In genomic region chrX:105767177-105767764, GRCm38 (mm10) we compare ENCODE assay signal across 10 mouse cellular contexts. TPM values are rescaled to one million over a fixed set of nuclear protein-coding genes. Genes with fewer than 3 reads are reported as not detected.
DNase-seq lines count a peak whose midpoint lies in the region; TF ChIP-seq lines count a peak whose summit lies in the region.
"Had no signal": no experiment of that assay in that cellular context is flagged by ENCODE, and none has a peak within 500 bp of the region (broad histone marks: within the 10 kb centered on the region; RNA-seq: fewer than 3 reads in every experiment).

No protein-coding gene starts in this region.

- H3K79me2 ChIP-seq in MEL (ENCODE audit: control insufficient read depth, insufficient read depth, low read length, poor library complexity): no peaks in the 10 kb centered on the region

- intact Hi-C loops in gastrocnemius, adult 2 months (cut with DNase I): no loop called here

- no peak for TF ChIP-seq POLR2A in MEL (IDR thresholded peaks at IDR 0.05; ENCODE audit: control insufficient read depth in 1 of 2, insufficient read depth in 1 of 2, low read depth in 1 of 2, low read length in 2 of 2, poor library complexity in 1 of 2)

- no peak for TF ChIP-seq EP300 in MEL (IDR thresholded peaks at IDR 0.05; ENCODE audit: low read depth in 1 of 2, low read length in 2 of 2)

- no peaks in the 10 kb centered on the region for H3K4me1 ChIP-seq in MEL (ENCODE audit: control insufficient read depth in 1 of 2, insufficient read depth in 2 of 2, low read length in 2 of 2)

- no peak overlapping the region for H3K9ac ChIP-seq in MEL (ENCODE audit: control insufficient read depth, low read depth, low read length, poor library complexity, severe bottlenecking)

- H3K27me3 ChIP-seq in MEL (ENCODE audit: control insufficient read depth in 1 of 2, insufficient read depth in 2 of 2, low read length in 2 of 2): no peaks in the 10 kb centered on the region

- no peak overlapping the region for H3K4me3 ChIP-seq in gastrocnemius, adult 2 months
- no peak overlapping the region for H3K4me3 ChIP-seq in MEL (ENCODE audit: control insufficient read depth in 1 of 2, insufficient read depth in 1 of 2, low read depth in 2 of 2, low read length in 2 of 2)
- H3K4me3 ChIP-seq: left cerebral cortex, adult 2 months had no signal

- no peak overlapping the region for H3K27ac ChIP-seq in gastrocnemius, adult 2 months
- H3K27ac ChIP-seq in MEL (ENCODE audit: control insufficient read depth, low read depth, low read length): no peak overlapping the region
- H3K27ac ChIP-seq: left cerebral cortex, adult 2 months had no signal

- TF ChIP-seq CTCF in gastrocnemius, adult 2 months (IDR thresholded peaks at IDR 0.05): no peak
- TF ChIP-seq CTCF in MEL (IDR thresholded peaks at IDR 0.05 in 2 of 3, conservative IDR thresholded peaks at IDR 0.05 in 1 of 3; ENCODE audit: control insufficient read depth in 1 of 3, insufficient read depth in 1 of 3, low read depth in 2 of 3, low read length in 3 of 3, poor library complexity in 1 of 3, severe bottlenecking in 1 of 3): no peak

- TF ChIP-seq RAD21 in MEL (IDR thresholded peaks at IDR 0.05; ENCODE audit: low read depth, low read length): no peak

- no peaks in the 10 kb centered on the region for H3K9me3 ChIP-seq in MEL (replicated peaks; ENCODE audit: insufficient read depth, low read length)

- DNase-seq in gastrocnemius, adult 2 months: peak; percentile 54
- DNase-seq in gastrocnemius, adult 18-20 months (ENCODE audit: low spot score): no peak
- DNase-seq in 3134 (ENCODE audit: extremely low read depth, insufficient read length, low spot score) (peak; percentile 45), MEL (ENCODE audit: low read depth, low spot score) (peak; percentile 3)
- DNase-seq in gastrocnemius, postnatal 10 days: peak; percentile 31
- no peak for DNase-seq in thymus, postnatal 10 days (ENCODE audit: low spot score in 2 of 2)
- no peak for DNase-seq in right cerebral cortex, postnatal 36 days (ENCODE audit: low spot score in 2 of 2)
- DNase-seq in testis, postnatal 10 days (ENCODE audit: low spot score): no peak
- DNase-seq: spleen, adult 18-20 months had no signal

- no peaks in the 10 kb centered on the region for H3K36me3 ChIP-seq in MEL (ENCODE audit: control insufficient read depth in 1 of 2, insufficient read depth in 2 of 2, low read length in 2 of 2)

TF ChIP-seq in MEL, 35 proteins besides CTCF, POLR2A, EP300 and RAD21:
- TF ChIP-seq CHD1 (IDR thresholded peaks at IDR 0.05; ENCODE audit: low read depth, low read length) (no peak), MAFK (IDR thresholded peaks at IDR 0.05; ENCODE audit: borderline replicate concordance, low read depth, low read length) (no peak), JUND (IDR thresholded peaks at IDR 0.05; ENCODE audit: low read depth, low read length) (no peak), ZMIZ1 (IDR thresholded peaks at IDR 0.05; ENCODE audit: low read depth, low read length) (no peak), ZKSCAN1 (IDR thresholded peaks at IDR 0.05; ENCODE audit: low read depth, low read length) (no peak), ETS1 (IDR thresholded peaks at IDR 0.05; ENCODE audit: low read depth, low read length) (no peak)

RNA-seq across cellular contexts. Expression of gene Fgf16, which starts 3.2 kb away (rescaled TPM):
- under 1 TPM; 0.33 to 0.75 TPM for total RNA-seq in gastrocnemius, adult 2 months (2021)
- under 1 TPM; 0.23 to 0.45 TPM for total RNA-seq in gastrocnemius, adult 18-20 months (2021)
- not detected in 2 replicates for total RNA-seq in MEL (2012; rRNA removed)
- not detected for polyA plus RNA-seq in MEL (2012; ENCODE audit: insufficient read depth in 1 of 2, insufficient read length in 2 of 2, low read depth in 1 of 2, low replicate concordance in 2 of 2, missing spikeins in 1 of 2)
- total RNA-seq in gastrocnemius, postnatal 10 days (2021): 1 to 10 TPM; 1.4 to 1.9 TPM

Comparison
In these comparisons a context has a peak if more than half of its experiments do, and no peak if none do; other contexts are left out.
1. DNase-seq: peak in gastrocnemius, adult 2 months (single experiment), 3134 (single experiment), MEL (single experiment) and gastrocnemius, postnatal 10 days (single experiment); none in gastrocnemius, adult 18-20 months (single experiment), thymus, postnatal 10 days (0 of 2), right cerebral cortex, postnatal 36 days (0 of 2) and testis, postnatal 10 days (single experiment).